Mouse (Mus musculus): ENCODE measurements around the gene Grap2. TPM values are rescaled to one million over a fixed set of nuclear protein-coding genes. Genes with fewer than 3 reads are reported as not detected.
A peak's percentile ranks its signal among the peaks of the same experiment; 100 is the strongest.

The Grap2 gene
- polyA plus RNA-seq, 1 experiment from 2014 or later: 1.5 TPM

- Histone ChIP-seq H3K36me3 (ENCODE audit: control insufficient read depth, insufficient read depth, low read length) (no peaks in the 10 kb centered on the region), H3K4me3 (ENCODE audit: low read length) (no peak overlapping the region), H3K27me3 (ENCODE audit: control insufficient read depth, insufficient read depth, low read depth, low read length) (no peaks in the 10 kb centered on the region; the same call in 1 of the 2 replicates), H3K4me2 (ENCODE audit: low read depth, low read length) (no peak overlapping the region), H3K4me1 (replicated peaks; ENCODE audit: control insufficient read depth, insufficient read depth, low read length) (no peaks in the 10 kb centered on the region), H3K9me3 (ENCODE audit: control insufficient read depth, low read length) (no peaks in the 10 kb centered on the region), H3K27ac (ENCODE audit: low read length) (no peak overlapping the region), H3K9ac (ENCODE audit: low read length) (no peak overlapping the region)
- WGBS: 68% methylated on average over 8 of the region's 8 CpGs
- no peak for ATAC-seq (ENCODE audit: low read depth)
These were observed 48.0 kb downstream of the Grap2 start for GRCm38 (mm10) chr15:80620371-80620770.

- Histone ChIP-seq H3K36me3 (ENCODE audit: control insufficient read depth, insufficient read depth, low read length) (no peaks in the 10 kb centered on the region), H3K4me2 (ENCODE audit: low read depth, low read length) (no peak overlapping the region), H3K4me3 (ENCODE audit: low read length) (no peak overlapping the region), H3K9me3 (ENCODE audit: control insufficient read depth, low read length) (no peaks in the 10 kb centered on the region), H3K4me1 (replicated peaks; ENCODE audit: control insufficient read depth, insufficient read depth, low read length) (no peaks in the 10 kb centered on the region), H3K27me3 (ENCODE audit: control insufficient read depth, insufficient read depth, low read depth, low read length) (no peaks in the 10 kb centered on the region), H3K27ac (ENCODE audit: low read length) (no peak overlapping the region), H3K9ac (ENCODE audit: low read length) (no peak overlapping the region)
- 38% methylated on average over 8 of the region's 8 CpGs for WGBS
- ATAC-seq (ENCODE audit: low read depth): no peak
These were observed 50.9 kb downstream of the Grap2 start for GRCm38 (mm10) chr15:80623171-80623837.

- no peak overlapping the region for H3K4me3 ChIP-seq (ENCODE audit: low read length)
These were observed 54.1 kb downstream of the Grap2 start for GRCm38 (mm10) chr15:80626472-80626871.

GRCm38 (mm10) chr15:80630147-80630546, 57.8 kb downstream of the Grap2 start:
- WGBS: 53% methylated on average over 7 of the region's 7 CpGs

More at GRCm38 (mm10) chr15:80626472-80626871, 54.1 kb downstream of the Grap2 start:
- no peak overlapping the region for H3K9ac ChIP-seq (ENCODE audit: low read length)
- no peaks in the 10 kb centered on the region for H3K36me3 ChIP-seq (ENCODE audit: control insufficient read depth, insufficient read depth, low read length)
- no peak overlapping the region for H3K4me2 ChIP-seq (ENCODE audit: low read depth, low read length)
- 52% methylated on average over 6 of the region's 6 CpGs for WGBS
- no peak for ATAC-seq (ENCODE audit: low read depth)
- no peaks in the 10 kb centered on the region for H3K27me3 ChIP-seq (ENCODE audit: control insufficient read depth, insufficient read depth, low read depth, low read length)
- H3K4me1 ChIP-seq (replicated peaks; ENCODE audit: control insufficient read depth, insufficient read depth, low read length): no peaks in the 10 kb centered on the region; the same call in 1 of the 2 replicates
- no peaks in the 10 kb centered on the region for H3K9me3 ChIP-seq (ENCODE audit: control insufficient read depth, low read length)
- no peak overlapping the region for H3K27ac ChIP-seq (ENCODE audit: low read length)

GRCm38 (mm10) chr15:80630711-80631110, 58.3 kb downstream of the Grap2 start:
- ATAC-seq (ENCODE audit: low read depth): peak; percentile 43; the same call in 1 of the 2 replicates

More at GRCm38 (mm10) chr15:80630147-80630546, 57.8 kb downstream of the Grap2 start:
- no peak overlapping the region for H3K27ac ChIP-seq (ENCODE audit: low read length)
- H3K9ac ChIP-seq (ENCODE audit: low read length): no peak overlapping the region
- no peaks in the 10 kb centered on the region for H3K27me3 ChIP-seq (ENCODE audit: control insufficient read depth, insufficient read depth, low read depth, low read length)
- H3K36me3 ChIP-seq (ENCODE audit: control insufficient read depth, insufficient read depth, low read length): no peaks in the 10 kb centered on the region
- peak overlapping the region; percentile 39; the same call in 1 of the 2 replicates for H3K4me2 ChIP-seq (ENCODE audit: low read depth, low read length)
- H3K4me3 ChIP-seq (ENCODE audit: low read length): no peak overlapping the region
- H3K9me3 ChIP-seq (ENCODE audit: control insufficient read depth, low read length): no peaks in the 10 kb centered on the region
- H3K4me1 ChIP-seq (replicated peaks; ENCODE audit: control insufficient read depth, insufficient read depth, low read length): no peaks in the 10 kb centered on the region; the same call in 1 of the 2 replicates
- no peak for ATAC-seq (ENCODE audit: low read depth)

GRCm38 (mm10) chr15:80631311-80631710, 58.9 kb downstream of the Grap2 start:
- Histone ChIP-seq H3K4me2 (ENCODE audit: low read depth, low read length) (no peak overlapping the region), H3K9ac (ENCODE audit: low read length) (no peak overlapping the region), H3K27me3 (ENCODE audit: control insufficient read depth, insufficient read depth, low read depth, low read length) (no peaks in the 10 kb centered on the region), H3K4me1 (replicated peaks; ENCODE audit: control insufficient read depth, insufficient read depth, low read length) (no peaks in the 10 kb centered on the region; the same call in 1 of the 2 replicates), H3K36me3 (ENCODE audit: control insufficient read depth, insufficient read depth, low read length) (no peaks in the 10 kb centered on the region), H3K9me3 (ENCODE audit: control insufficient read depth, low read length) (no peaks in the 10 kb centered on the region), H3K27ac (ENCODE audit: low read length) (no peak overlapping the region), H3K4me3 (ENCODE audit: low read length) (no peak overlapping the region)
- ATAC-seq (ENCODE audit: low read depth): no peak
- 73% methylated on average over 2 of the region's 2 CpGs for WGBS

More at GRCm38 (mm10) chr15:80630711-80631110, 58.3 kb downstream of the Grap2 start:
- H3K9me3 ChIP-seq (ENCODE audit: control insufficient read depth, low read length): no peaks in the 10 kb centered on the region
- no peak overlapping the region; the same call in 1 of the 2 replicates for H3K4me3 ChIP-seq (ENCODE audit: low read length)
- H3K36me3 ChIP-seq (ENCODE audit: control insufficient read depth, insufficient read depth, low read length): no peaks in the 10 kb centered on the region
- no peak overlapping the region for H3K27ac ChIP-seq (ENCODE audit: low read length)
- no peaks in the 10 kb centered on the region for H3K27me3 ChIP-seq (ENCODE audit: control insufficient read depth, insufficient read depth, low read depth, low read length)
- H3K4me1 ChIP-seq (replicated peaks; ENCODE audit: control insufficient read depth, insufficient read depth, low read length): no peaks in the 10 kb centered on the region; the same call in 1 of the 2 replicates
- H3K4me2 ChIP-seq (ENCODE audit: low read depth, low read length): peak overlapping the region; percentile 39
- 24% methylated on average over 14 of the region's 14 CpGs for WGBS
- 0 out of 2 replicates have a peak overlapping the region, but pooled peaks have one; percentile 17 for H3K9ac ChIP-seq (ENCODE audit: low read length)

GRCm38 (mm10) chr15:80632280-80632893, 60.0 kb downstream of the Grap2 start:
- H3K9ac ChIP-seq (ENCODE audit: low read length): no peak overlapping the region
- H3K9me3 ChIP-seq (ENCODE audit: control insufficient read depth, low read length): no peaks in the 10 kb centered on the region
- no peak overlapping the region for H3K27ac ChIP-seq (ENCODE audit: low read length)
- H3K4me2 ChIP-seq (ENCODE audit: low read depth, low read length): no peak overlapping the region
- no peaks in the 10 kb centered on the region for H3K36me3 ChIP-seq (ENCODE audit: control insufficient read depth, insufficient read depth, low read length)
- H3K4me3 ChIP-seq (ENCODE audit: low read length): no peak overlapping the region
- H3K4me1 ChIP-seq (replicated peaks; ENCODE audit: control insufficient read depth, insufficient read depth, low read length): no peaks in the 10 kb centered on the region; the same call in 1 of the 2 replicates
- no peak for ATAC-seq (ENCODE audit: low read depth)
- no peaks in the 10 kb centered on the region for H3K27me3 ChIP-seq (ENCODE audit: control insufficient read depth, insufficient read depth, low read depth, low read length)
- 85% methylated on average over 13 of the region's 13 CpGs for WGBS

GRCm38 (mm10) chr15:80634391-80635193, 62.2 kb downstream of the Grap2 start:
- Histone ChIP-seq H3K9ac (ENCODE audit: low read length) (no peak overlapping the region), H3K9me3 (ENCODE audit: control insufficient read depth, low read length) (no peaks in the 10 kb centered on the region), H3K4me2 (ENCODE audit: low read depth, low read length) (no peak overlapping the region), H3K27me3 (ENCODE audit: control insufficient read depth, insufficient read depth, low read depth, low read length) (no peaks in the 10 kb centered on the region), H3K4me1 (replicated peaks; ENCODE audit: control insufficient read depth, insufficient read depth, low read length) (no peaks in the 10 kb centered on the region; the same call in 1 of the 2 replicates), H3K4me3 (ENCODE audit: low read length) (no peak overlapping the region), H3K36me3 (ENCODE audit: control insufficient read depth, insufficient read depth, low read length) (no peaks in the 10 kb centered on the region), H3K27ac (ENCODE audit: low read length) (no peak overlapping the region)
- WGBS: 42% methylated on average over 10 of the region's 11 CpGs
- ATAC-seq (ENCODE audit: low read depth): no peak
